20 mouse cellular contexts compared by ENCODE assay signal in the genomic region with DNA sequence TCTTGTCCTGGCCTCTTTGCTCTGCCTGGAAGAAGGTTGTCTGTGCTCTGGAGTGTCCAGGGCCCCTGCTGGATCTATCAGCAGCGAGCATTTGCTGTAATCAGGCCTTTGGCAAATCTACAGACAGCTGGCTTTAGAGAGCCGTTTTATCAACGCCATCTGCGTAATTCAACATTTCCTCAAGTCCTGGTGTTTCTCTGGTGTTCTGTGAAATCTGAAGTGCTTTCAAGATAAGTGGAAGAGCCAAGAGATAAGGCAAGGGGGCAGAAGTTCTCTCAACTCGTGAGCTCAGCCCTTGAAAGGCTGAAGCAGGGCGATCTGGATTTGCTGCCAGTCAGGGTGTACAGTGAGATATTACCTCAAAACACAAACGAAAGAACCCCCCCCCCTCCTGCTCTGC.
DNase-seq lines count a peak whose midpoint lies in the region; ATAC-seq and TF ChIP-seq lines count a peak whose summit lies in the region.
"Had no signal": no experiment of that assay in that cellular context is flagged by ENCODE, and none has a peak within 500 bp of the region (broad histone marks: within the 10 kb centered on the region; RNA-seq: fewer than 3 reads in every experiment).

No protein-coding gene starts in this region.

- H3K36me3 ChIP-seq in heart, embryonic 12.5 days: no peaks in the 10 kb centered on the region
- H3K36me3 ChIP-seq in lung, embryonic 14.5 days (ENCODE audit: insufficient read depth): no peaks in the 10 kb centered on the region
- no peaks in the 10 kb centered on the region for H3K36me3 ChIP-seq in limb, embryonic 10.5 days
- H3K36me3 ChIP-seq: embryonic facial prominence, embryonic 12.5 days; forebrain, embryonic 15.5 days; midbrain, embryonic 13.5 days had no signal

- H3K9ac ChIP-seq in heart, embryonic 12.5 days: no peak overlapping the region
- no peak overlapping the region for H3K9ac ChIP-seq in lung, embryonic 14.5 days
- H3K9ac ChIP-seq: embryonic facial prominence, embryonic 12.5 days; forebrain, embryonic 15.5 days; hindbrain, embryonic 14.5 days; midbrain, embryonic 13.5 days had no signal

- no peak overlapping the region for H3K27ac ChIP-seq in heart, embryonic 12.5 days (ENCODE audit: poor library complexity, severe bottlenecking)
- H3K27ac ChIP-seq in lung, embryonic 14.5 days (ENCODE audit: low read depth): no peak overlapping the region
- H3K27ac ChIP-seq in limb, embryonic 10.5 days: peak overlapping the region; percentile 42; the same call in 1 of the 2 replicates
- H3K27ac ChIP-seq: embryonic facial prominence, embryonic 12.5 days; forebrain, embryonic 15.5 days; hindbrain, embryonic 14.5 days; midbrain, embryonic 13.5 days had no signal

- no peak overlapping the region for H3K4me2 ChIP-seq in heart, embryonic 12.5 days
- no peak overlapping the region for H3K4me2 ChIP-seq in lung, embryonic 14.5 days
- H3K4me2 ChIP-seq: embryonic facial prominence, embryonic 12.5 days; forebrain, embryonic 15.5 days; hindbrain, embryonic 14.5 days; midbrain, embryonic 13.5 days had no signal

- WGBS in heart, embryonic 12.5 days: 4% methylated on average over 7 of the region's 7 CpGs
- WGBS in lung, embryonic 14.5 days: 25% methylated on average over 7 of the region's 7 CpGs
- 70% methylated on average over 7 of the region's 7 CpGs for WGBS in limb, embryonic 10.5 days

- peaks cover 13% of the 10 kb centered on the region for H3K4me1 ChIP-seq in heart, embryonic 12.5 days (replicated peaks)
- peaks cover 4% of the 10 kb centered on the region for H3K4me1 ChIP-seq in lung, embryonic 14.5 days (ENCODE audit: insufficient read depth)
- H3K4me1 ChIP-seq in limb, embryonic 10.5 days: peaks cover 52% of the 10 kb centered on the region
- H3K4me1 ChIP-seq: forebrain, embryonic 15.5 days; midbrain, embryonic 13.5 days had no signal

- H3K27me3 ChIP-seq in heart, embryonic 12.5 days (replicated peaks): peaks cover 46% of the 10 kb centered on the region
- H3K27me3 ChIP-seq in lung, embryonic 14.5 days (ENCODE audit: insufficient read depth, low read length): no peaks in the 10 kb centered on the region
- no peaks in the 10 kb centered on the region for H3K27me3 ChIP-seq in limb, embryonic 10.5 days (ENCODE audit: low read depth, poor library complexity, severe bottlenecking)
- H3K27me3 ChIP-seq: embryonic facial prominence, embryonic 12.5 days; forebrain, embryonic 15.5 days; midbrain, embryonic 13.5 days had no signal

- no peaks in the 10 kb centered on the region for H3K9me3 ChIP-seq in heart, embryonic 12.5 days (replicated peaks)
- H3K9me3 ChIP-seq in lung, embryonic 14.5 days (ENCODE audit: low read depth, low read length): no peaks in the 10 kb centered on the region
- no peaks in the 10 kb centered on the region for H3K9me3 ChIP-seq in limb, embryonic 10.5 days (replicated peaks)
- H3K9me3 ChIP-seq: embryonic facial prominence, embryonic 12.5 days; forebrain, embryonic 15.5 days; midbrain, embryonic 13.5 days had no signal

- TF ChIP-seq CTCF in lung, embryonic 14.5 days (IDR thresholded peaks at IDR 0.05; ENCODE audit: low read depth): no peak

- ATAC-seq in heart, embryonic 12.5 days (ENCODE audit: insufficient number of reproducible peaks, low FRiP score): peak; percentile 51; the same call in 1 of the 2 replicates
- ATAC-seq in lung, embryonic 14.5 days (ENCODE audit: insufficient read depth): no peak; the same call in 1 of the 2 replicates
- ATAC-seq: CD4-positive, CD25-positive, alpha-beta regulatory T cell, adult 4 months; forebrain, embryonic 15.5 days; midbrain, embryonic 13.5 days had no signal

- no peak overlapping the region for H3K4me3 ChIP-seq in heart, embryonic 12.5 days
- no peak overlapping the region for H3K4me3 ChIP-seq in lung, embryonic 14.5 days (ENCODE audit: low read depth, low read length)
- no peak overlapping the region for H3K4me3 ChIP-seq in limb, embryonic 10.5 days
- H3K4me3 ChIP-seq: embryonic facial prominence, embryonic 12.5 days; forebrain, embryonic 15.5 days; midbrain, embryonic 13.5 days had no signal

- DNase-seq in cerebellum, postnatal 14 days: peak; percentile 8 to 16
- DNase-seq in cerebellum, adult 9-10 months: no peak
- no peak for DNase-seq in heart, postnatal 14 days
- peak; percentile 67 for DNase-seq in lung, embryonic 14.5 days
- no peak for DNase-seq in lung, postnatal 10 days
- no peak for DNase-seq in limb, embryonic 10.5 days (ENCODE audit: low spot score)
- no peak for DNase-seq in adrenal gland, postnatal 4 days (ENCODE audit: low spot score in 2 of 2)
- DNase-seq: adrenal gland, postnatal 14 days; cerebellum, adult 11 months; gastrocnemius, postnatal 14 days; kidney, adult 11 months; kidney, postnatal 25 days; liver; thymus, postnatal 14 days had no signal

- intact Hi-C loops in heart, postnatal 14 days (cut with DNase I): no loop called here

Comparison
In these comparisons a context has a peak if more than half of its experiments do, and no peak if none do; other contexts are left out.
1. DNase-seq: peak in cerebellum, postnatal 14 days (2 of 2) and lung, embryonic 14.5 days (single experiment); none in cerebellum, adult 9-10 months (single experiment), heart, postnatal 14 days (0 of 2), lung, postnatal 10 days (single experiment), limb, embryonic 10.5 days (single experiment) and adrenal gland, postnatal 4 days (0 of 2).